Mouse (Mus musculus): ENCODE data around the gene 1700029F12Rik.

The 1700029F12Rik gene

GRCm38 (mm10) chr13:97021906-97022305, 12.3 kb downstream of the 1700029F12Rik start:
- no peak for DNase-seq (ENCODE audit: low spot score)

- DNase-seq (ENCODE audit: low spot score), result no peak
Measured at GRCm38 (mm10) chr13:97020122-97020521, 14.0 kb downstream of the 1700029F12Rik start.

GRCm38 (mm10) chr13:97017711-97018110, 16.5 kb downstream of the 1700029F12Rik start:
- no peak for DNase-seq (ENCODE audit: low spot score)

GRCm38 (mm10) chr13:97014366-97014765, 19.8 kb downstream of the 1700029F12Rik start:
- no peak for DNase-seq (ENCODE audit: low spot score)

GRCm38 (mm10) chr13:97008266-97009153, 25.7 kb downstream of the 1700029F12Rik start:
- no peak for DNase-seq (ENCODE audit: low spot score)

- DNase-seq (ENCODE audit: low spot score), result no peak
Measured at GRCm38 (mm10) chr13:97007501-97008265, 26.5 kb downstream of the 1700029F12Rik start.

- DNase-seq (ENCODE audit: low spot score), result no peak
Measured at GRCm38 (mm10) chr13:97006784-97007183, 27.4 kb downstream of the 1700029F12Rik start.

- DNase-seq (ENCODE audit: low spot score), result no peak
Measured at GRCm38 (mm10) chr13:96997080-96997479, 37.1 kb downstream of the 1700029F12Rik start.

GRCm38 (mm10) chr13:96995243-96995642, 38.9 kb downstream of the 1700029F12Rik start:
- DNase-seq (ENCODE audit: low spot score), result no peak

GRCm38 (mm10) chr13:96993291-96993989, 40.7 kb downstream of the 1700029F12Rik start:
- DNase-seq (ENCODE audit: low spot score), result no peak

- no peak for DNase-seq (ENCODE audit: low spot score)
Measured at GRCm38 (mm10) chr13:96990561-96991265, 43.4 kb downstream of the 1700029F12Rik start.

- DNase-seq (ENCODE audit: low spot score), result no peak
Measured at GRCm38 (mm10) chr13:96990045-96990444, 44.1 kb downstream of the 1700029F12Rik start.

GRCm38 (mm10) chr13:96989129-96989528, 45.0 kb downstream of the 1700029F12Rik start:
- DNase-seq (ENCODE audit: low spot score), result no peak

- DNase-seq (ENCODE audit: low spot score), result no peak
Measured at GRCm38 (mm10) chr13:96985599-96986275, 48.4 kb downstream of the 1700029F12Rik start.

GRCm38 (mm10) chr13:96984688-96985087, 49.5 kb downstream of the 1700029F12Rik start:
- no peak for DNase-seq (ENCODE audit: low spot score)

- DNase-seq (ENCODE audit: low spot score), result no peak
Measured at GRCm38 (mm10) chr13:96983251-96984126, 50.7 kb downstream of the 1700029F12Rik start.

GRCm38 (mm10) chr13:96980561-96980960, 53.6 kb downstream of the 1700029F12Rik start:
- no peak for DNase-seq (ENCODE audit: low spot score)

GRCm38 (mm10) chr13:96976986-96977595, 57.1 kb downstream of the 1700029F12Rik start:
- no peak for DNase-seq (ENCODE audit: low spot score)

GRCm38 (mm10) chr13:96973318-96973717, 60.8 kb downstream of the 1700029F12Rik start:
- DNase-seq (ENCODE audit: low spot score), result no peak

All from urinary bladder, postnatal 10 days (tissue).